In the genomic region with DNA sequence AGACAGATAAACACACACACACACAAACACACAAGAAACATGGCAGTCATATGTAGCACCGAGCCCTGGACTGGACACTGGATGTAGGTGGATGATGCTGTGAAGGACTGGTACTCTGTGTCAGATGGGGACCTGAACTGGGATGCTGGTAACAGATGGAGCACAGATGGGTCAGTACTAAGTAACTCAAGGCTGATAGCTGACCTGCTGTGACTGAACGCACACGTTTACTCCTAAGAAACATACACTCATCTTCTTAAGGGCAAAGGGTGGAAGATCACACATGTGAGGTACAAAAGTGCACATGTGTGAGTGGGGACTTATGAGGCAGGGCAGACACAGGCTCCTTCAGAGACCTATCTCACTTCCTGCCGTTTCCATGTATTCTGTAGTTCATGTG, we compare ENCODE assay signal across 15 mouse cellular contexts. TPM values are rescaled to one million over a fixed set of nuclear protein-coding genes. Genes with fewer than 3 reads are reported as not detected.
DNase-seq lines count a peak whose midpoint lies in the region; ATAC-seq lines count a peak whose summit lies in the region.
"Had no signal": no experiment of that assay in that cellular context is flagged by ENCODE, and none has a peak within 500 bp of the region (broad histone marks: within the 10 kb centered on the region; RNA-seq: fewer than 3 reads in every experiment).

No protein-coding gene starts in this region.

- WGBS in heart, embryonic 15.5 days = 71% methylated on average over 4 of the region's 4 CpGs
- WGBS in lung, embryonic 16.5 days = 67% methylated on average over 4 of the region's 4 CpGs
- WGBS in limb, embryonic 10.5 days = 77% methylated on average over 4 of the region's 4 CpGs

- H3K27me3 ChIP-seq in heart, embryonic 15.5 days = no peaks in the 10 kb centered on the region
- no peaks in the 10 kb centered on the region for H3K27me3 ChIP-seq in lung, embryonic 16.5 days (ENCODE audit: control insufficient read depth, insufficient read depth, low read depth, low read length)
- no peaks in the 10 kb centered on the region for H3K27me3 ChIP-seq in limb, embryonic 10.5 days (ENCODE audit: low read depth, poor library complexity, severe bottlenecking)
- H3K27me3 ChIP-seq: CH12.LX; forebrain, embryonic 13.5 days; Patski had no signal

- H3K36me3 ChIP-seq in heart, embryonic 15.5 days = no peaks in the 10 kb centered on the region
- H3K36me3 ChIP-seq in lung, embryonic 16.5 days (ENCODE audit: control insufficient read depth, insufficient read depth, low read length) = no peaks in the 10 kb centered on the region
- no peaks in the 10 kb centered on the region for H3K36me3 ChIP-seq in limb, embryonic 10.5 days
- H3K36me3 ChIP-seq: embryonic facial prominence, embryonic 13.5 days; liver, embryonic 12.5 days; neural tube, embryonic 15.5 days had no signal

- no peak overlapping the region for H3K4me3 ChIP-seq in heart, embryonic 15.5 days
- H3K4me3 ChIP-seq in lung, embryonic 16.5 days (ENCODE audit: low read length) = no peak overlapping the region
- no peak overlapping the region for H3K4me3 ChIP-seq in limb, embryonic 10.5 days
- H3K4me3 ChIP-seq: embryonic facial prominence, embryonic 13.5 days; forebrain, embryonic 13.5 days; liver, embryonic 12.5 days; neural tube, embryonic 15.5 days had no signal

- H3K4me2 ChIP-seq in heart, embryonic 15.5 days = no peak overlapping the region
- no peak overlapping the region for H3K4me2 ChIP-seq in lung, embryonic 16.5 days (ENCODE audit: low read depth, low read length)
- H3K4me2 ChIP-seq: embryonic facial prominence, embryonic 13.5 days; forebrain, embryonic 13.5 days; liver, embryonic 12.5 days; neural tube, embryonic 15.5 days had no signal

- H3K27ac ChIP-seq in heart, embryonic 15.5 days = peak overlapping the region; percentile 61
- H3K27ac ChIP-seq in lung, embryonic 16.5 days (ENCODE audit: low read length) = peak overlapping the region; percentile 62
- H3K27ac ChIP-seq in limb, embryonic 10.5 days = peak overlapping the region; percentile 72; the same call in 1 of the 2 replicates
- H3K27ac ChIP-seq: embryonic facial prominence, embryonic 13.5 days; forebrain, embryonic 13.5 days; neural tube, embryonic 15.5 days had no signal

- intact Hi-C loops in heart, postnatal 25 days (cut with DNase I) = loop anchor here (5.0 kb wide), 1 partner anchor 322 kb away; no protein-coding TSS in a partner anchor
- intact Hi-C loops in left cerebral cortex, postnatal 14 days (cut with DNase I) = no loop called here

- H3K4me1 ChIP-seq in heart, embryonic 15.5 days (replicated peaks) = peaks cover 83% of the 10 kb centered on the region
- peaks cover 42% of the 10 kb centered on the region for H3K4me1 ChIP-seq in lung, embryonic 16.5 days (replicated peaks; ENCODE audit: control insufficient read depth, insufficient read depth, low read length)
- peaks cover 69% of the 10 kb centered on the region for H3K4me1 ChIP-seq in limb, embryonic 10.5 days

- no peak for ATAC-seq in heart, embryonic 15.5 days (replicated peaks; ENCODE audit: insufficient number of reproducible peaks, insufficient read depth, low FRiP score, low read depth)
- ATAC-seq in lung, embryonic 16.5 days (ENCODE audit: low read depth) = no peak
- ATAC-seq: forebrain, embryonic 13.5 days; hindbrain, embryonic 16.5 days; Patski had no signal

- no peaks in the 10 kb centered on the region for H3K9me3 ChIP-seq in heart, embryonic 15.5 days (replicated peaks)
- H3K9me3 ChIP-seq in lung, embryonic 16.5 days (ENCODE audit: control insufficient read depth, low read length) = no peaks in the 10 kb centered on the region
- H3K9me3 ChIP-seq in limb, embryonic 10.5 days (replicated peaks) = no peaks in the 10 kb centered on the region
- H3K9me3 ChIP-seq: embryonic facial prominence, embryonic 13.5 days; forebrain, embryonic 13.5 days; liver, embryonic 12.5 days; neural tube, embryonic 15.5 days had no signal

- no peak overlapping the region for H3K9ac ChIP-seq in heart, embryonic 15.5 days
- no peak overlapping the region for H3K9ac ChIP-seq in lung, embryonic 16.5 days (ENCODE audit: low read length)
- H3K9ac ChIP-seq: embryonic facial prominence, embryonic 13.5 days; forebrain, embryonic 13.5 days; liver, embryonic 12.5 days; neural tube, embryonic 15.5 days had no signal

- no peak for DNase-seq in heart, postnatal 25 days (ENCODE audit: low spot score)
- DNase-seq in lung, postnatal 36 days = no peak
- DNase-seq in cerebellum, adult 8-10 months = peak; percentile 43
- DNase-seq in limb, embryonic 10.5 days (ENCODE audit: low spot score) = no peak
- DNase-seq in left cerebral cortex, postnatal 14 days (ENCODE audit: low spot score in 2 of 2) = no peak
- DNase-seq: right cerebral cortex, adult 18-20 months had no signal

RNA-seq across cellular contexts. Expression of a gene that starts 50.7 kb away (rescaled TPM):
- polyA plus RNA-seq in heart, embryonic 15.5 days (2015; fragmentation: Nextera tagmentation; extraction: Ambion mirVana) = 20.6 and 24.5 TPM in 2 replicates
- total RNA-seq in heart, postnatal 25 days (2021) = 10 to 100 TPM; 43.7 to 44.8 TPM
- 13.3 and 14.2 TPM in 2 replicates for polyA plus RNA-seq in lung, embryonic 16.5 days (2015; fragmentation: Nextera tagmentation; extraction: Ambion mirVana)
- 11.0 and 13.9 TPM in 2 replicates for polyA plus RNA-seq in limb, embryonic 10.5 days (2016; fragmentation: Nextera tagmentation; extraction: Ambion mirVana)
- total RNA-seq in left cerebral cortex, postnatal 14 days (2021) = 10 to 100 TPM; 37.7 to 41.5 TPM
